Mouse (Mus musculus) mouse embryonic stem cell (cell line): ENCODE measurements around the gene Olfr494.

ENCODE experiments used
- in situ Hi-C, 2 experiments: fragments of 300-500 bp; cut with MboI; formaldehyde crosslinking; loops; 1 replicate in 1 of 2; 3 replicates in 1 of 2; pipeline ENCODE4 v1.14.3; 2019 to 2020; ENCODE audit warnings: low sequenced_read_pairs in 2 of 2, low pct_unique_long_range_greater_than_20kb in 1 of 2, mixed read lengths in 1 of 2; ENCODE audit not compliant: unreplicated experiment in 1 of 2

The Olfr494 gene

DNA sequence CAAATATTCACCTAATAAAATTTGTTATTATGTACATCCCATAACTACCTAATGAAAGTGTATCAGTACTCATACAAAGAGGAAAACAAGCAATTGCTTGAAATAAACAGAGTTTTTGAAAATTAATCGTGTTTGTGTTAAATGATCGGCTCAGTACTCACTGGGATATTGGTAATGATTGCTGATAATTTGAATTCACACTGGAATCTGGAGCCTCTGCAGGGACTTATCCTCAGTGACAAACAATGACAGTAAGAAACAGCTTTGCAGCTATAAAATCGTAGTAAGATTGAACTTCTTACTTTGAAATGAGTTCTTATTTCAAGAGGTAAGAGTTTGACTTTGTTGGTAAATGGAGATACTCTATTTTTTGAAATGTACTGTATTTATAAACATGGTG is at the start of gene Olfr494:
Gene Olfr494 (plus strand): TSS at position 301 of the 400 bp plus-strand sequence.
- in situ Hi-C loops = no loop called here

DNA sequence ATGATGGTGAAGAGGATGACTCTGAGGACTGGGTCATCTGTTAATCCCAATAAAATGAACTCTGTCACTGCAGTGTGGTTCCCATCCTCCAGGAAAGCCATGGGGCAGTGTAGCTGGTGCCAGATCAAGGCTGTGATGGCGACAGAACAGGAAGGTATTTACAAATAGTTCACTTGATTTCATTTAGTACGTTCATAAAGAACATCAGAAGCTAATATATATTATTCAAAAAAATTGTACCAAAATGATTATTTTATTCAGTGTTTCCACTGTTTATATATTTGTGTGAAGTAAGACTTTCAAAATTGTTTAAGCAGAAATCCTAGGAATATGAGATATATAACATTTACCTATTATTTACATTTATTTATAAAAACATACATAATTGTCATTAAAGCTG is 41.6 kb upstream of the Olfr494 start, which contains the start of gene Olfr492:
Gene Olfr492 (minus strand): TSS at position 101 of the 400 bp plus-strand sequence.
- in situ Hi-C loops = no loop called here

DNA sequence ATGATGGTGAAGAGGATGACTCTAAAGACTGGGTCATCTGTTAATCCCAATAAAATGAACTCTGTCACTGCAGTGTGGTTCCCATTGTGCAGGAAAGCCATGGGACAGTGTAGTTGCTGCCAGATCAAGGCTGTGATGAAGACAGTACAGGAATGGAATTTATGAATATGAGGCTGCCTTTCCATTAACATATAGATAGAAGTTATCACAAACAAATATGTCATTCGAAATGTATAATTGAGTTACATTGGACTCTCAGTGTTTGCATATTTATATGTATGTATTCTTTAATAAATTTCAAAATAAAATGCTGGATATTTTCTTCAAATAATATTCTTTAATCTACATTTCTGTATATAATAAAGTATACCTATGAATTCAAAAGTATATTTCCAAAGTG is 18.3 kb upstream of the Olfr494 start, which contains the start of gene Olfr493:
Gene Olfr493 (minus strand): TSS at position 101 of the 400 bp plus-strand sequence.
- in situ Hi-C loops = no loop called here

DNA sequence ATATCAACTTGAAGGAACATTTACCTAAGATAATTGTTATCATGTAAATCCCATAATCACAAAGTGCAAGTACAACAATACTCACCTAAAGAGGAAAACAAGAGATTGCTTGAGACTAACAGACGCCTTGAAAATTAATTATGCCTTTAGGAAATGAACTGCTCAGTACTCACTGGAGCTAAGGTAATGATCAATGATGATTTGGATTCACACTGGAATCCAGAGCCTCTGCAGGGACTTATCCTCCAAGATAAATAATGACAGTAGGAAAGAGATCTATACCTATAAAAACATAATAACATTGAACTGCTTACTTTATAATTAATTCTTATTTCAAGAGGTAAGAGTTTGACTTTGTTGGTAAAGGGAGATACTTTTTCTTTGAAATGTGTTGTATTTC is 27.7 kb downstream of the Olfr494 start, which contains the start of gene Olfr495:
Gene Olfr495 (plus strand): TSS at position 301 of the 400 bp plus-strand sequence.
- in situ Hi-C loops = no loop called here
